Mouse (Mus musculus): ENCODE data around the gene 4931429L15Rik.

The 4931429L15Rik gene

GRCm38 (mm10) chr9:46331301-46331700 lies 11.5 kb upstream of the 4931429L15Rik start:
- TF ChIP-seq GATA4 (IDR thresholded peaks at IDR 0.05; ENCODE audit: insufficient replicate concordance, low read length) = no peak

- no peak for TF ChIP-seq GATA4 (IDR thresholded peaks at IDR 0.05; ENCODE audit: insufficient replicate concordance, low read length)
These were observed 10.8 kb upstream of the 4931429L15Rik start for GRCm38 (mm10) chr9:46330586-46330895.

- no peak for TF ChIP-seq GATA4 (IDR thresholded peaks at IDR 0.05; ENCODE audit: insufficient replicate concordance, low read length)
These were observed 10.2 kb upstream of the 4931429L15Rik start for GRCm38 (mm10) chr9:46329801-46330585.

GRCm38 (mm10) chr9:46329250-46329648 lies 9.5 kb upstream of the 4931429L15Rik start:
- no peak; the same call in 1 of the 2 replicates for TF ChIP-seq GATA4 (IDR thresholded peaks at IDR 0.05; ENCODE audit: insufficient replicate concordance, low read length)

- no peak for TF ChIP-seq GATA4 (IDR thresholded peaks at IDR 0.05; ENCODE audit: insufficient replicate concordance, low read length)
These were observed 8.9 kb upstream of the 4931429L15Rik start for GRCm38 (mm10) chr9:46328572-46329249.

GRCm38 (mm10) chr9:46327706-46328571 lies 8.2 kb upstream of the 4931429L15Rik start:
- no peak for TF ChIP-seq GATA4 (IDR thresholded peaks at IDR 0.05; ENCODE audit: insufficient replicate concordance, low read length)

- TF ChIP-seq GATA4 (IDR thresholded peaks at IDR 0.05; ENCODE audit: insufficient replicate concordance, low read length) = no peak
These were observed 7.1 kb upstream of the 4931429L15Rik start for GRCm38 (mm10) chr9:46326694-46327405.

- no peak for TF ChIP-seq GATA4 (IDR thresholded peaks at IDR 0.05; ENCODE audit: insufficient replicate concordance, low read length)
These were observed 675 bp upstream of the 4931429L15Rik start for GRCm38 (mm10) chr9:46320461-46320860.

- TF ChIP-seq GATA4 (IDR thresholded peaks at IDR 0.05; ENCODE audit: insufficient replicate concordance, low read length) = no peak
These were observed 1.8 kb downstream of the 4931429L15Rik start for GRCm38 (mm10) chr9:46317957-46318356.

- TF ChIP-seq GATA4 (IDR thresholded peaks at IDR 0.05; ENCODE audit: insufficient replicate concordance, low read length) = no peak
These were observed 2.9 kb downstream of the 4931429L15Rik start for GRCm38 (mm10) chr9:46316909-46317308.

GRCm38 (mm10) chr9:46316388-46316787 lies 3.4 kb downstream of the 4931429L15Rik start:
- no peak for TF ChIP-seq GATA4 (IDR thresholded peaks at IDR 0.05; ENCODE audit: insufficient replicate concordance, low read length)

- no peak for TF ChIP-seq GATA4 (IDR thresholded peaks at IDR 0.05; ENCODE audit: insufficient replicate concordance, low read length)
These were observed 3.9 kb downstream of the 4931429L15Rik start for GRCm38 (mm10) chr9:46315807-46316365.

GRCm38 (mm10) chr9:46314921-46315320 lies 4.9 kb downstream of the 4931429L15Rik start:
- no peak for TF ChIP-seq GATA4 (IDR thresholded peaks at IDR 0.05; ENCODE audit: insufficient replicate concordance, low read length)

- TF ChIP-seq GATA4 (IDR thresholded peaks at IDR 0.05; ENCODE audit: insufficient replicate concordance, low read length) = no peak
These were observed 5.3 kb downstream of the 4931429L15Rik start for GRCm38 (mm10) chr9:46314507-46314906.

- TF ChIP-seq GATA4 (IDR thresholded peaks at IDR 0.05; ENCODE audit: insufficient replicate concordance, low read length) = no peak
These were observed 10.7 kb downstream of the 4931429L15Rik start for GRCm38 (mm10) chr9:46309121-46309520.

All from liver, adult (tissue).